Mouse (Mus musculus) hematopoietic multipotent progenitor cell, adult 10-12 weeks (in vitro differentiated cells): ENCODE data around the gene Srebf2. TPM values are rescaled to one million over a fixed set of nuclear protein-coding genes. Genes with fewer than 3 reads are reported as not detected.

Experiments
- polyA plus RNA-seq: library from polyadenylated mRNA; stranded (reverse); fragments of >175 nt; gene quantifications from 2 replicates; pipeline ENCODE4 v1.2.3, GENCODE M21; 2012; ENCODE audit warnings: low replicate concordance

Gene Srebf2
- polyA plus RNA-seq: 411 and 943 TPM in 2 replicates

GRCm38 (mm10) chr15:82146770-82147610 is at the start of gene Srebf2:
Gene Srebf2, plus strand, starts transcription at chr15:82147181.

GRCm38 (mm10) chr15:82127426-82128374 is 19.3 kb upstream of the Srebf2 start, which contains the start of gene Ccdc134:
Gene Ccdc134, plus strand, starts transcription at chr15:82127922.

GRCm38 (mm10) chr15:82212752-82213063 is 65.7 kb downstream of the Srebf2 start, which contains the start of gene Shisa8:
Gene Shisa8, minus strand, starts transcription at chr15:82212815.

GRCm38 (mm10) chr15:82223657-82224601 is 76.9 kb downstream of the Srebf2 start, which contains the start of gene Tnfrsf13c:
Gene Tnfrsf13c, minus strand, starts transcription at chr15:82224369.

GRCm38 (mm10) chr15:82244115-82244804 is 97.3 kb downstream of the Srebf2 start, which contains the start of gene Cenpm:
Gene Cenpm, minus strand, starts transcription at chr15:82244748.

GRCm38 (mm10) chr15:82252097-82252496 is 105.1 kb downstream of the Srebf2 start, which contains the start of gene 1500009C09Rik:
Gene 1500009C09Rik, plus strand, starts transcription at chr15:82252397.

Other genes with a start within 250 kb of the Srebf2 start
- gene Polr3h, start 220.9 kb upstream of the Srebf2 start, polyA plus RNA-seq: 16.6 and 37.4 TPM in 2 replicates
- 0.39 and 0.89 TPM in 2 replicates for gene Csdc2, start 210.4 kb upstream of the Srebf2 start, polyA plus RNA-seq
- gene Pmm1, start 186.3 kb upstream of the Srebf2 start, polyA plus RNA-seq: 26.9 and 27.3 TPM in 2 replicates
- gene 1700029P11Rik, start 166.6 kb upstream of the Srebf2 start, polyA plus RNA-seq: not detected in 2 replicates
- gene Xrcc6, start 159.3 kb upstream of the Srebf2 start, polyA plus RNA-seq: 5.0 and 6.1 TPM in 2 replicates
- gene Desi1, start 113.3 kb upstream of the Srebf2 start, polyA plus RNA-seq: 43.0 and 47.0 TPM in 2 replicates
- gene Snu13, start 99.6 kb upstream of the Srebf2 start, polyA plus RNA-seq: 7.1 and 99.6 TPM in 2 replicates
- gene 4930407I10Rik, start 88.0 kb upstream of the Srebf2 start, polyA plus RNA-seq: 0.03 TPM in 1 of 2 replicates, not detected in the other
- not detected in 2 replicates for gene Mei1, start 77.2 kb upstream of the Srebf2 start, polyA plus RNA-seq
- gene Ccdc134, start 19.3 kb upstream of the Srebf2 start, polyA plus RNA-seq: 7.4 and 30.9 TPM in 2 replicates
- 20.6 and 47.5 TPM in 2 replicates for gene Shisa8, start 65.6 kb downstream of the Srebf2 start, polyA plus RNA-seq
- 331 and 554 TPM in 2 replicates for gene Tnfrsf13c, start 77.2 kb downstream of the Srebf2 start, polyA plus RNA-seq
- 20.1 and 28.6 TPM in 2 replicates for gene Cenpm, start 97.6 kb downstream of the Srebf2 start, polyA plus RNA-seq
- not detected in 2 replicates for gene 1500009C09Rik, start 105.2 kb downstream of the Srebf2 start, polyA plus RNA-seq
- 1.9 and 3.0 TPM in 2 replicates for gene Sept3, start 127.7 kb downstream of the Srebf2 start, polyA plus RNA-seq
- not detected in 2 replicates for gene Wbp2nl, start 151.8 kb downstream of the Srebf2 start, polyA plus RNA-seq
- 73.0 and 171 TPM in 2 replicates for gene Naga, start 191.7 kb downstream of the Srebf2 start, polyA plus RNA-seq
- 0.36 and 3.5 TPM in 2 replicates for gene Pheta2, start 191.8 kb downstream of the Srebf2 start, polyA plus RNA-seq
- 93.9 and 103 TPM in 2 replicates for gene Smdt1, start 191.8 kb downstream of the Srebf2 start, polyA plus RNA-seq
- 116 and 213 TPM in 2 replicates for gene Ndufa6, start 207.1 kb downstream of the Srebf2 start, polyA plus RNA-seq
- gene Cyp2d22, start 233.1 kb downstream of the Srebf2 start, polyA plus RNA-seq: 0.40 and 2.4 TPM in 2 replicates
- gene Cyp2d11, start 246.8 kb downstream of the Srebf2 start, polyA plus RNA-seq: not detected in 2 replicates